Mouse (Mus musculus) CH12.LX (cell line): ENCODE measurements around the gene Dpm1. TPM values are rescaled to one million over a fixed set of nuclear protein-coding genes. Genes with fewer than 3 reads are reported as not detected.
A peak's percentile ranks its signal among the peaks of the same experiment; 100 is the strongest.

Experiments
- DNase-seq: peaks from one replicate; pipeline ENCODE4 v3.0.0-alpha.2; 2013; ENCODE audit errors: extremely low read depth
- H3K27ac ChIP-seq: 2 replicates; pipeline ENCODE4 v1.5.1; 2012; ENCODE audit warnings: low read depth, mild to moderate bottlenecking, control low read depth, moderate library complexity; ENCODE audit not compliant: insufficient read depth
- H3K27me3 ChIP-seq: replicated peaks from 2 replicates; pipeline ENCODE3; 2012; ENCODE audit warnings: inconsistent platforms
- H3K36me3 ChIP-seq, 2 experiments: replicated peaks in 1 of 2; 2 replicates each; pipeline versions ENCODE3 to v1.6.1; 2012; ENCODE audit warnings: inconsistent platforms in 1 of 2, low read length in 1 of 2, mild to moderate bottlenecking in 1 of 2, mixed read lengths in 1 of 2, moderate library complexity in 1 of 2; ENCODE audit not compliant: control insufficient read depth in 1 of 2, insufficient read depth in 1 of 2
- H3K4me1 ChIP-seq, 2 experiments: 2 replicates each; pipeline ENCODE4 v1.6.1; 2012; ENCODE audit warnings: inconsistent platforms in 1 of 2, moderate library complexity in 1 of 2; ENCODE audit not compliant: insufficient read depth in 2 of 2, control insufficient read depth in 1 of 2
- H3K4me2 ChIP-seq: 2 replicates; pipeline ENCODE4 v1.6.1; 2012; ENCODE audit warnings: low read depth, mild to moderate bottlenecking, control low read depth; ENCODE audit not compliant: poor library complexity, insufficient read depth, severe bottlenecking
- H3K4me3 ChIP-seq, 3 experiments: fragments of 150-350 bp in 1 of 3; sonication (generic) in 1 of 3; replicated peaks in 1 of 3; 2 replicates each; pipeline versions ENCODE3 to v1.5.1; 2011 to 2012; ENCODE audit warnings: low read depth in 2 of 3, low read length in 2 of 3, mild to moderate bottlenecking in 2 of 3, moderate library complexity in 2 of 3, control low read depth in 1 of 3, improper control_type of control experiment in 1 of 3, inconsistent platforms in 1 of 3, mixed read lengths in 1 of 3; ENCODE audit not compliant: poor library complexity in 1 of 3
- H3K79me2 ChIP-seq: replicated peaks from 2 replicates; pipeline ENCODE4 v1.6.1; 2012; ENCODE audit warnings: mild to moderate bottlenecking, moderate library complexity; ENCODE audit not compliant: control insufficient read depth, poor library complexity, insufficient read depth, severe bottlenecking; ENCODE audit errors: extremely low read depth
- H3K9ac ChIP-seq: 2 replicates; pipeline ENCODE4 v1.6.1; 2012; ENCODE audit warnings: low read depth, mild to moderate bottlenecking, control low read depth, moderate library complexity; ENCODE audit not compliant: insufficient read depth
- H3K9me3 ChIP-seq: replicated peaks from 2 replicates; pipeline ENCODE3; 2012; ENCODE audit warnings: low read length, inconsistent platforms, mixed read lengths
- BHLHE40 ChIP-seq: IDR thresholded peaks from 2 replicates; pipeline ENCODE4 v1.6.1; 2011; ENCODE audit warnings: mild to moderate bottlenecking, low read depth, low read length, improper control_type of control experiment
- CHD1 ChIP-seq: IDR thresholded peaks from 2 replicates; pipeline ENCODE4 v1.6.1; 2012; ENCODE audit warnings: low read depth, low read length, improper control_type of control experiment, inconsistent platforms
- CHD2 ChIP-seq: IDR thresholded peaks from 2 replicates; pipeline ENCODE4 v1.6.1; 2011; ENCODE audit warnings: low read length, improper control_type of control experiment
- CTCF ChIP-seq, 2 experiments: IDR thresholded peaks in 1 of 2; conservative IDR thresholded peaks in 1 of 2; 2 replicates each; pipeline ENCODE4 v1.5.1; 2011 to 2012; ENCODE audit warnings: low read depth in 2 of 2, low read length in 2 of 2, improper control_type of control experiment in 1 of 2, inconsistent platforms in 1 of 2, mild to moderate bottlenecking in 1 of 2, moderate library complexity in 1 of 2
- E2F4 ChIP-seq: IDR thresholded peaks from 2 replicates; pipeline ENCODE4 v1.6.1; 2011; ENCODE audit warnings: low read depth, low read length, improper control_type of control experiment; ENCODE audit not compliant: insufficient replicate concordance
- ELF1 ChIP-seq: IDR thresholded peaks from 2 replicates; pipeline ENCODE4 v1.6.1; 2014; ENCODE audit warnings: low read depth, mild to moderate bottlenecking, inconsistent platforms, low read length, improper control_type of control experiment
- EP300 ChIP-seq: IDR thresholded peaks from 2 replicates; pipeline ENCODE4 v1.6.1; 2011; ENCODE audit warnings: low read length, improper control_type of control experiment
- ETS1 ChIP-seq: conservative IDR thresholded peaks from 2 replicates; pipeline ENCODE4 v1.6.1; 2012; ENCODE audit warnings: low read depth, mild to moderate bottlenecking, inconsistent platforms, low read length, improper control_type of control experiment, moderate library complexity
- GABPA ChIP-seq: IDR thresholded peaks from 2 replicates; pipeline ENCODE4 v1.6.1; 2012; ENCODE audit warnings: low read depth, low read length, improper control_type of control experiment, inconsistent platforms; ENCODE audit not compliant: insufficient replicate concordance
- IRF4 ChIP-seq: IDR thresholded peaks from 2 replicates; pipeline ENCODE4 v1.6.1; 2014; ENCODE audit warnings: low read depth, mild to moderate bottlenecking, inconsistent platforms, low read length, improper control_type of control experiment
- JUN ChIP-seq: IDR thresholded peaks from 2 replicates; pipeline ENCODE4 v1.6.1; 2011; ENCODE audit warnings: low read depth, mild to moderate bottlenecking, low read length, improper control_type of control experiment, moderate library complexity; ENCODE audit not compliant: insufficient read depth
- KAT2A ChIP-seq: IDR thresholded peaks from 2 replicates; pipeline ENCODE4 v1.6.1; 2012; ENCODE audit warnings: low read length, improper control_type of control experiment, inconsistent platforms; ENCODE audit not compliant: insufficient replicate concordance
- MAX ChIP-seq: IDR thresholded peaks from 2 replicates; pipeline ENCODE4 v1.6.1; 2011; ENCODE audit warnings: low read length, improper control_type of control experiment
- MEF2A ChIP-seq: IDR thresholded peaks from 2 replicates; pipeline ENCODE4 v1.6.1; 2014; ENCODE audit warnings: low read depth, mild to moderate bottlenecking, inconsistent platforms, low read length, improper control_type of control experiment, borderline replicate concordance
- MYC ChIP-seq: IDR thresholded peaks from 2 replicates; pipeline ENCODE4 v1.6.1; 2011; ENCODE audit warnings: low read depth, mild to moderate bottlenecking, improper control_type of control experiment, low read length
- PAX5 ChIP-seq: IDR thresholded peaks from 2 replicates; pipeline ENCODE4 v1.6.1; 2012; ENCODE audit warnings: low read length, inconsistent platforms, mixed read lengths
- POLR2A ChIP-seq: IDR thresholded peaks from 2 replicates; pipeline ENCODE4 v1.6.1; 2011; ENCODE audit warnings: low read depth, mild to moderate bottlenecking, improper control_type of control experiment, low read length
- RAD21 ChIP-seq: IDR thresholded peaks from 2 replicates; pipeline ENCODE4 v1.6.1; 2011; ENCODE audit warnings: low read depth, mild to moderate bottlenecking, low read length, improper control_type of control experiment, moderate library complexity
- RCOR1 ChIP-seq: conservative IDR thresholded peaks from 2 replicates; pipeline ENCODE4 v1.6.1; 2012; ENCODE audit warnings: low read depth, mild to moderate bottlenecking, inconsistent platforms, low read length, improper control_type of control experiment
- SIN3A ChIP-seq: IDR thresholded peaks from 2 replicates; pipeline ENCODE4 v1.6.1; 2012; ENCODE audit warnings: low read length, improper control_type of control experiment, inconsistent platforms
- SMC3 ChIP-seq: IDR thresholded peaks from 2 replicates; pipeline ENCODE4 v1.6.1; 2011; ENCODE audit warnings: low read depth, low read length, improper control_type of control experiment
- TBP ChIP-seq: conservative IDR thresholded peaks from 2 replicates; pipeline ENCODE4 v1.6.1; 2011; ENCODE audit warnings: low read depth, low read length, improper control_type of control experiment
- TCF12 ChIP-seq: IDR thresholded peaks from 2 replicates; pipeline ENCODE4 v1.6.1; 2014; ENCODE audit warnings: low read depth, mild to moderate bottlenecking, inconsistent platforms, low read length, improper control_type of control experiment
- UBTF ChIP-seq: IDR thresholded peaks from 2 replicates; pipeline ENCODE4 v1.6.1; 2012; ENCODE audit warnings: low read depth, mild to moderate bottlenecking, inconsistent platforms, low read length, improper control_type of control experiment, moderate library complexity
- USF1 ChIP-seq: IDR thresholded peaks from 2 replicates; pipeline ENCODE4 v1.6.1; 2014; ENCODE audit warnings: low read depth, mild to moderate bottlenecking, inconsistent platforms, low read length, improper control_type of control experiment
- ZC3H11A ChIP-seq: IDR thresholded peaks from 2 replicates; pipeline ENCODE4 v1.6.1; 2012; ENCODE audit warnings: low read depth, mild to moderate bottlenecking, inconsistent platforms, low read length, improper control_type of control experiment
- ZMIZ1 ChIP-seq: IDR thresholded peaks from 2 replicates; pipeline ENCODE4 v1.6.1; 2012; ENCODE audit warnings: low read depth, mild to moderate bottlenecking, inconsistent platforms, low read length, improper control_type of control experiment
- ZNF384 ChIP-seq: IDR thresholded peaks from 2 replicates; pipeline ENCODE4 v1.6.1; 2012; ENCODE audit warnings: low read depth, low read length, improper control_type of control experiment, inconsistent platforms
- dilution Hi-C: fragments of 300-500 bp; cut with MboI; formaldehyde crosslinking; loops from 2 replicates; pipeline ENCODE4 v1.14.3; 2020; ENCODE audit warnings: low sequenced_read_pairs; ENCODE audit not compliant: extremely low pct_unique_long_range_greater_than_20kb, extremely low pct_ligation_motif_present
- in situ Hi-C: fragments of 300-500 bp; cut with MboI; formaldehyde crosslinking; loops from 3 replicates; pipeline ENCODE4 v1.14.3; 2019; ENCODE audit warnings: low sequenced_read_pairs, low pct_ligation_motif_present, low pct_unique_long_range_greater_than_20kb, mixed read lengths
- polyA plus RNA-seq: library from polyadenylated mRNA; unstranded; fragments of >175 nt; gene quantifications from 2 replicates; pipeline ENCODE4 v1.2.1, GENCODE M21; 2012; ENCODE audit warnings: low read depth; ENCODE audit not compliant: insufficient read length
- total RNA-seq, 2 experiments: library from RNA; depleted of rRNA; stranded (reverse); fragments of 300-350 nt in 1 of 2; fragments of >200 nt in 1 of 2; gene quantifications; 2 replicates each; pipeline ENCODE4 v1.2.3; 2012 to 2014

The Dpm1 gene
- total and polyA plus RNA-seq, 3 experiments, result 28.5 to 52.9 (median 30.7) TPM

DNA sequence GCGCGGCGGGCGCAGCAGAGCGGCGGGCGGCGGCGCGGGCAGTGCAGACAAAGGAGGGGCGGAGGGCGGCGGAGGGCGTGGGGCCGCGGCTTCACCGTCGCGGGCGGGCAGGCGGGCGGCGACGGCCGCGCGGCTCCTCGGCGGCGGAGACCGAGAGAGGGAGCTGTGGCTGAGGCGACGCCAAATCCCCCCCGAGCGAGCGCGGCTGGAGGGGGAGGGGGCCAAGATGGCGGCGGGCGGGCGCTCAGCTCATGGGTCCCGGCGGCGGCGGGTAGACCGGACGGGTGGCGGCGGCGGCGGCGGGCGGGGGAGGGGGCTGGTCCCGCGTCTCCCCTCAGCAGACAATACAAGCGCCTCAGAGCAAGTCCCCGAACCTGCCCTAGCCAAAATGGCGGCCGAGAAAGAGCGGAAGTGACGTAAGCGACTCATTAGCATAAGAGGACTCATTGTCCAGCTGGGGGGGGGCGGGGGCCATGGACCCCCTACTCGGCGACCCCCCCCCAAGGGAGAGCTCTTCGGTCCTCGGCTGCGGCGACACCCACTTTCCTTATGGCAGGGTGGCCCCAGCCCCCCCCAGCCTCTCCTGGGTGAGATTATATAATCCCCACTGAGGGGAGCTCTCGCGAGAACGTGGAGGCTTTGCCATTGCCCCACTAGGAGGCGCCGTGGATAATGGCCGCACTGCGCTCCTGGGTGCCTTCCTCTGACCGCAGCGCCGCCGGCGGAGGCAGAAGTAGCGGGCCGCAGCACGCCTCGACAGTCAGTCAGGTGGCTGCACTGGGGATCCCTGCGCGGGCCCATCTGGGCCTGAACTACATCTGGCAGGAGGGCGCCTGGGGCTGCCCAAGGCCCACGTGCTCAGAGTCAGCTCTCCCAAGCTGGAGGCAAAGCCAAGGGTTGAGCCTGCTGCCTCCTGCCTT lies 23.4 kb downstream of the Dpm1 start, which contains the start of gene Adnp (continued):
- TF ChIP-seq IRF4 (peak; percentile 86), JUN (peak; percentile 43; the same call in 1 of the 2 replicates), MAX (peak; percentile 98), EP300 (peak; percentile 77; the same call in 1 of the 2 replicates), ZNF384 (no peak), RAD21 (peak; percentile 13), SIN3A (peak; percentile 97), ELF1 (peak; percentile 76), MYC (peak; percentile 97), USF1 (peak; percentile 85), E2F4 (no peak), CHD2 (peak; percentile 100), PAX5 (no peak), CTCF (conservative IDR thresholded peaks at IDR 0.05 in 1 of 2, IDR thresholded peaks at IDR 0.05 in 1 of 2; ENCODE audit: low read depth in 2 of 2, low read length in 2 of 2) (peak in 1 of 2 experiments; percentile 85; a peak in 2 of 4 replicates), TBP (peak; percentile 81), SMC3 (peak; percentile 36), BHLHE40 (peak; percentile 88), TCF12 (peak; percentile 97), MEF2A (peak; percentile 94), UBTF (peak; percentile 77)

DNA sequence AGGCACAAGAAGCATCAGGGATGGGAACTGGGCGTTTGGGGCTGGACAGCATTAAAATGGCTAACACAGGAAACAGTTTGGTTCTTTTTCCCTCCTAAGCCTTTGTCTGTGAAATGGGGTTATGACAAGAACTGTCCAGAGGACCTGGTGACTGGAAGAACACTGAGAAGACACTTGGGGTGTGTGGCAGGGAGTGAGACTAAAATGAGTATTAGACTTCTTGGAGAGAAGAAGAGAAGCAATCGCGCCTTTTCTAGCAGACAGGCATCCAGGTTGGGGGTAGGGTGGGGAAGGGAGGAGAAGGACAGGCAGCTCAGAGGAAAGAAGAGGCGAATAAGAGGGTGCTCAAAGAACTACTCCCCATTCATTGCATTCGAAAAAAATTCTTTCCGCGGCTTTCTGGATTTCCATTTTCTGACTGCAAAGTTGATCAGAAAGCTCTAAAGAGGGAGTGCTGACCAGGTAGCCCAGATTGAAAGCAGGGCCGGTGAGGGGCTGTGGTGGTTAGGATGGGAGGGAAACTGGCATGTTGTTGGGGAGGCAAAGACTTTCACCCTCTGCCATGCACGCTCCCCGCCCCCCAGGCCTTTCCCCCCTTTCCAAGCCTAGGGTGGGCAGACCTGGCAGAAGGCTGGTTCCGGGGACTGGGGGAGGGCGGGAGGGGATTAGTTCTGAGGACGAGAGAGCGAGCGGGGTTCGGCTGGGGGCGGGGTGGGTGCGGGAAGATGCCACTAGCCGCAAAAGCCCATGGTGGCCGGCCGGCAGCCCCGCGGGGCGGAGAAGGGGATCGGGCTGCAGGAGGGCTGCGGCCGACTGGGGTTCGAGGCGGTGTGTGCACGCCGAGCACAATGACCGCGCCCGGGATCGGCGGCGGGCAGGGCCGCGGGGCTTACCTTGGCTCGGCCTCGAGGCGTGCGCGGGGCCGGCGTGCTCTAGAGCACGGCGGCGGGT lies 24.4 kb downstream of the Dpm1 start:
- Histone ChIP-seq H3K79me2 (peaks cover 52% of the 10 kb centered on the region), H3K27me3 (no peaks in the 10 kb centered on the region), H3K9ac (peak overlapping the region; percentile 94), H3K36me3 (peaks cover 30 to 64% of the 10 kb centered on the region in 2 experiments), H3K27ac (peak overlapping the region; percentile 78)
- no peak for DNase-seq
- in situ Hi-C loops, result loop anchor here (5.0 kb wide), 1 partner anchor 94 kb away; no protein-coding TSS in a partner anchor
- no peak for TF ChIP-seq PAX5
- TF ChIP-seq RCOR1, result no peak
- no peak for TF ChIP-seq GABPA
- TF ChIP-seq CHD1, result no peak
- no peak for TF ChIP-seq ZC3H11A
- no peak for TF ChIP-seq MEF2A
- no peak for TF ChIP-seq ETS1
- TF ChIP-seq TCF12, result no peak
- 0 out of 2 replicates have a peak, but pooled peaks have one; percentile 11 for TF ChIP-seq SIN3A
- TF ChIP-seq UBTF, result peak; percentile 42; the same call in 1 of the 2 replicates
- no peak for TF ChIP-seq MAX
- TF ChIP-seq ZMIZ1, result no peak
- TF ChIP-seq ELF1, result no peak
- TF ChIP-seq KAT2A, result no peak
- peak; percentile 29; the same call in 1 of the 2 replicates for TF ChIP-seq POLR2A
- TF ChIP-seq, all 38 proteins: peak for 3
- H3K4me3 ChIP-seq, result peak overlapping the region; percentile 94 to 100 (median 96)
- peak overlapping the region; percentile 63 for H3K4me2 ChIP-seq
- dilution Hi-C loops, result no loop called here
- peaks cover 12 to 49% of the 10 kb centered on the region in 2 experiments for H3K4me1 ChIP-seq
- H3K9me3 ChIP-seq, result peaks cover 4% of the 10 kb centered on the region
